In genomic region chr16:97906337-97906736, GRCm38 (mm10) we compare ENCODE assay signal across 23 mouse cellular contexts.
"Had no signal": no experiment of that assay in that cellular context is flagged by ENCODE, and none has a peak within 500 bp of the region (broad histone marks: within the 10 kb centered on the region; RNA-seq: fewer than 3 reads in every experiment).

No protein-coding gene starts in this region.

- ATAC-seq: hindbrain, embryonic 16.5 days; inflammation-experienced regulatory T-cells, adult 6 months; intestine, embryonic 15.5 days; intestine, postnatal 0 days; liver, embryonic 12.5 days had no signal

- H3K36me3 ChIP-seq: hindbrain, embryonic 10.5 days; hindbrain, embryonic 12.5 days; intestine, embryonic 15.5 days; limb, embryonic 10.5 days; limb, embryonic 12.5 days; liver, embryonic 12.5 days had no signal

- H3K9me3 ChIP-seq: heart, embryonic 13.5 days; heart, embryonic 15.5 days; hindbrain, embryonic 10.5 days; hindbrain, embryonic 12.5 days; intestine, embryonic 15.5 days; limb, embryonic 10.5 days; limb, embryonic 12.5 days; liver, embryonic 12.5 days had no signal

- DNase-seq: gastrocnemius, postnatal 25 days; heart, postnatal 4 days; kidney, adult 18-20 months; kidney, adult 8-10 months; kidney, postnatal 10 days; kidney, postnatal 25 days; kidney, postnatal 4 days had no signal

- H3K4me1 ChIP-seq: hindbrain, embryonic 10.5 days; hindbrain, embryonic 12.5 days; intestine, embryonic 15.5 days; limb, embryonic 10.5 days; limb, embryonic 12.5 days had no signal

- H3K4me3 ChIP-seq: heart, embryonic 13.5 days; heart, embryonic 15.5 days; hindbrain, embryonic 10.5 days; hindbrain, embryonic 12.5 days; intestine, embryonic 15.5 days; layer of hippocampus, adult 2 months; left cerebral cortex, adult 2 months; limb, embryonic 10.5 days; limb, embryonic 12.5 days; liver, embryonic 12.5 days had no signal

- H3K9ac ChIP-seq: heart, embryonic 13.5 days; heart, embryonic 15.5 days; hindbrain, embryonic 12.5 days; hindbrain, embryonic 14.5 days; intestine, embryonic 15.5 days; limb, embryonic 12.5 days; liver, embryonic 12.5 days; liver, embryonic 14.5 days had no signal

- H3K4me2 ChIP-seq: heart, embryonic 11.5 days; heart, embryonic 13.5 days; heart, embryonic 15.5 days; hindbrain, embryonic 12.5 days; hindbrain, embryonic 14.5 days; intestine, embryonic 15.5 days; limb, embryonic 12.5 days; liver, embryonic 12.5 days had no signal

- H3K27me3 ChIP-seq: heart, embryonic 13.5 days; heart, embryonic 15.5 days; hindbrain, embryonic 12.5 days; intestine, embryonic 15.5 days; limb, embryonic 12.5 days; liver, embryonic 12.5 days had no signal

- H3K27ac ChIP-seq: heart, embryonic 13.5 days; heart, embryonic 15.5 days; hindbrain, embryonic 10.5 days; hindbrain, embryonic 12.5 days; hindbrain, embryonic 14.5 days; intestine, embryonic 15.5 days; layer of hippocampus, adult 2 months; left cerebral cortex, adult 2 months; limb, embryonic 10.5 days; limb, embryonic 12.5 days; liver, embryonic 12.5 days; liver, embryonic 14.5 days had no signal
